Mouse (Mus musculus): ENCODE measurements at regions not wholly inside any gene's neighbourhood (a gene's known extent, or its start where the extent isn't known, plus 50 kb on each side); places are given as distances from the start of the nearest gene placed in this dataset.

DNA sequence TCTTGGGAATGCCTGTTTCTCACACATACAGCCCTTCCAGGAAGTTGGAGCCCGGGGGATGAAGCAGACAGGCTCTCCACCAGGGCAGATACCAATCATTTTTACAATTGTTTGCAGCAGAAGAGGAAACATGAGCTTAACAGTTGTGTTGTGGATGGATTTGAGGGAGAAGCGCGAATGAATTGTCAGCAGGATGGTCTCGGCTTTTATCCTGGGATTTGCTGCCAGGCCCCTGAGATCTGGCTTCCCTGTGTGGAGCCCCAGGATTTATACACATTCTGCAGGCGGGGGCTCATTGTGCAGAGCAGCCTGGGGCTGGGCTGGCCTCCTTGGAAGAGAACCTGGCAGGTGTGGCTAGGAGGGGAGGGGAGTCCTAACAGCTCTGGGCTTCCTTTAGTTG lies 73.9 kb upstream of the Pitx1 start:
- TF ChIP-seq CTCF (IDR thresholded peaks at IDR 0.05; ENCODE audit: control insufficient read depth, insufficient read depth, insufficient replicate concordance, low read depth, low read length) (no peak), POLR2A (IDR thresholded peaks at IDR 0.05; ENCODE audit: control insufficient read depth, low read depth, low read length) (no peak)

Measured in testis, adult 2 months (tissue).